Mouse (Mus musculus): ENCODE measurements around the gene Dnah2. TPM values are rescaled to one million over a fixed set of nuclear protein-coding genes. Genes with fewer than 3 reads are reported as not detected.

The Dnah2 gene
- polyA plus RNA-seq, 1 experiment = 0.14 TPM

DNA sequence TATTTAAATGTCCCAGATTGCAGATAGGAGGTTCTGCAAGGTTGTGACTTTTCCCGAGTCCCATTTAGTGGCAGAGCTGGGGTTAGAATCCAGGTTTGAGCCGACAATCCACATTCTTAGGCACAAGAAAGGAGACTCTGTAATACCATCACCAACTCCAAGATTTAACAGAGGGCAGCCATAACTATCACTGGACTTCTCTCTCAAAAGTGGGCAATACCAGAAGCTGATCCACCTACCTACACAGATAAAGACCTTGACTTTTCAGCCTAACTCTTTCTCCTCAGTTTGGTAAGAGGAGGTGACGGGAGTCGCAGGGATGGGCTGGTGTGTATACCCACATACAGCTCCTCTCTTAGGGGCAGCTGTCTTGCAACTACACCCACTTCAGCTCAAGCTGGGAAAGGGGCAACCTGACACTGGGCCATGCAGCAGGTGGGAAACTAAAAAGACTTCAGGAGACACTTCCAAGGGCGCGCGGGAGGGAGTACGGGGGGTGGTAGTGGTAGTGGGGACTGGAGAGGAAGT lies 131.9 kb downstream of the Dnah2 start:
- peaks cover 23% of the 10 kb centered on the region for H3K36me3 ChIP-seq (ENCODE audit: control insufficient read depth, insufficient read depth)
- peak overlapping the region; percentile 20 for H3ac ChIP-seq (ENCODE audit: control insufficient read depth, insufficient read length, low read depth)
- peak overlapping the region; percentile 78 for H3K4me3 ChIP-seq (ENCODE audit: insufficient read depth, poor library complexity, severe bottlenecking)
- H3K79me2 ChIP-seq (ENCODE audit: control insufficient read depth, insufficient read depth) = peaks cover 46% of the 10 kb centered on the region
- no peak for TF ChIP-seq CEBPB (IDR thresholded peaks at IDR 0.05; ENCODE audit: low read depth)
- H3K27me3 ChIP-seq (ENCODE audit: control insufficient read depth, insufficient read depth, insufficient read length) = peaks cover 3% of the 10 kb centered on the region
- peaks cover 21% of the 10 kb centered on the region for H3K79me3 ChIP-seq (ENCODE audit: low read depth)

DNA sequence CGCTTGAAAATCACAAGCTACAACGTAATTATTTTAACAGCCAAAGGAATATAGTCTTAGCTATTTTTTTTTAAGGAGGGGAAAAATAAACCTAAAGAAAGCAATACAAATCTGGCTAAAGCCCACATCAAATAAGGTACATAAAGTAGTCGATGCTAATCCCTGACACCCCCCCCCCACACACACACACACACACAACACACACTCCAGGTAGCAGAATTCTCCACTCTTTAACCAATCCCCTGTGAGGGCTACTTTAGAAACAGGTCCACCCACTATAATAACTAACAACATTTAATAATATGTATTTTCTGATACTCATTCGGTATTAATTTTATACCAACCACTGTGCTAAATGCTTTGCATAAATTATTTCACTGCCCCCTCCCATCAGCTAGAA lies 132.4 kb downstream of the Dnah2 start:
- TF ChIP-seq MYOG (IDR thresholded peaks at IDR 0.05; ENCODE audit: control insufficient read depth, extremely low read depth, insufficient read length) = no peak
- TF ChIP-seq MYOD1 (IDR thresholded peaks at IDR 0.05; ENCODE audit: control insufficient read depth, insufficient read length, low read depth) = no peak
- no peak for TF ChIP-seq CEBPB (IDR thresholded peaks at IDR 0.05; ENCODE audit: low read depth)
- TF ChIP-seq FOSL1 (IDR thresholded peaks at IDR 0.05; ENCODE audit: insufficient read depth, low read length, poor library complexity, severe bottlenecking) = no peak
- TF ChIP-seq CTCF (IDR thresholded peaks at IDR 0.05; ENCODE audit: control insufficient read depth, insufficient read depth, insufficient read length) = no peak
- H3K4me3 ChIP-seq (ENCODE audit: insufficient read depth, poor library complexity, severe bottlenecking) = peak overlapping the region; percentile 78
- peaks cover 50% of the 10 kb centered on the region for H3K79me2 ChIP-seq (ENCODE audit: control insufficient read depth, insufficient read depth)
- peaks cover 26% of the 10 kb centered on the region for H3K36me3 ChIP-seq (ENCODE audit: control insufficient read depth, insufficient read depth)
- H3ac ChIP-seq (ENCODE audit: control insufficient read depth, insufficient read length, low read depth) = no peak overlapping the region
- H3K27me3 ChIP-seq (ENCODE audit: control insufficient read depth, insufficient read depth, insufficient read length) = peaks cover 3% of the 10 kb centered on the region
- peaks cover 21% of the 10 kb centered on the region for H3K79me3 ChIP-seq (ENCODE audit: low read depth)

DNA sequence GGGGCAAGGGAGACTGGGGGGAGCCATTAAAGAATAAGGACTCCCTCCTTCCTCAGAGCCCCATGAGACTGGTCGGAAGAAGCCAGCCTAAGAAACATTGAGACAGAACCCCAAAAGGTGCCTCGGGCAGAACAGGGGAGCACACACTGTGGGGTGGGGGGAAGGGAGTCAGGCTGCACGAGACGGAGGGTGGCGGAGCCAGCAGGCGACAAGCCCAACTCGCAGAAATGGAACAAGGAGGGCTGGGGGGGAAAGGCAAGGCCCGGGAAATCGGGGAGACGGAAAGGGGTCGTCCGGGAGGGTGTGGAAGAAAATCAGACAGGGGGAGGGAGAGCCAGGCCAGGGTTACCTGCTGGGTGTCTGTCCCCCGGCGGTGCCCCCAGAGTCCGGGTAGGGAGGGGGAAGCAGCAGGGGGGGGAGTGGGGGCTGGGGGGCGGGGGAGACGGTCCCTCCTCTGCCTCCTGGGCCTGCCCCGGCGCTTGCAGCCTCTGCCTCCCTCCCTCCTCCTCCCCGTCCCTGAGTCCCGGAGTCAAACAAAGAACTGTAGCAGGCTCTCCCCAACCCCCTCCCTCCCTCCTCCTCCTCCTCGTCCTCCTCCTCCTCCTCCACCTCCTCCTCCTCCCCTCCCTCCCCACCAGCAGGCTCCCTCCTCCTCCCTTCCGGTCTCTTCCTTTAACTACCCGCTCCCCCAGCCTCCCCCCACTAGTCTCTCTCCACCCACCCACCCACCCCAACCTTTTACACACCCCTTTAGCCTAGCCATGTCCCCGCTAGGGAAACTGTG lies 133.1 kb downstream of the Dnah2 start:
- peak overlapping the region; percentile 90 for H3ac ChIP-seq (ENCODE audit: control insufficient read depth, insufficient read length, low read depth)
- H3K36me3 ChIP-seq (ENCODE audit: control insufficient read depth, insufficient read depth) = peaks cover 26% of the 10 kb centered on the region
- H3K4me3 ChIP-seq (ENCODE audit: insufficient read depth, poor library complexity, severe bottlenecking) = peak overlapping the region; percentile 78
- TF ChIP-seq USF1 (IDR thresholded peaks at IDR 0.05; ENCODE audit: low read depth) (no peak), CEBPB (IDR thresholded peaks at IDR 0.05; ENCODE audit: low read depth) (no peak), MAX (IDR thresholded peaks at IDR 0.05) (no peak), MYOG (IDR thresholded peaks at IDR 0.05; ENCODE audit: control insufficient read depth, extremely low read depth, insufficient read length) (no peak), FOSL1 (IDR thresholded peaks at IDR 0.05; ENCODE audit: insufficient read depth, low read length, poor library complexity, severe bottlenecking) (no peak), CTCF (IDR thresholded peaks at IDR 0.05; ENCODE audit: control insufficient read depth, insufficient read depth, insufficient read length) (no peak), MYOD1 (IDR thresholded peaks at IDR 0.05; ENCODE audit: control insufficient read depth, insufficient read length, low read depth) (no peak)
- peaks cover 23% of the 10 kb centered on the region for H3K79me3 ChIP-seq (ENCODE audit: low read depth)
- H3K79me2 ChIP-seq (ENCODE audit: control insufficient read depth, insufficient read depth) = peaks cover 56% of the 10 kb centered on the region
- H3K27me3 ChIP-seq (ENCODE audit: control insufficient read depth, insufficient read depth, insufficient read length) = no peaks in the 10 kb centered on the region

GRCm38 (mm10) chr11:69415327-69415667 lies 133.6 kb downstream of the Dnah2 start:
- Histone ChIP-seq H3K36me3 (ENCODE audit: control insufficient read depth, insufficient read depth) (peaks cover 26% of the 10 kb centered on the region), H3K4me3 (ENCODE audit: insufficient read depth, poor library complexity, severe bottlenecking) (peak overlapping the region; percentile 78), H3ac (ENCODE audit: control insufficient read depth, insufficient read length, low read depth) (peak overlapping the region; percentile 90), H3K79me2 (ENCODE audit: control insufficient read depth, insufficient read depth) (peaks cover 62% of the 10 kb centered on the region), H3K79me3 (ENCODE audit: low read depth) (peaks cover 25% of the 10 kb centered on the region), H3K27me3 (ENCODE audit: control insufficient read depth, insufficient read depth, insufficient read length) (no peaks in the 10 kb centered on the region)
- TF ChIP-seq MYOG (IDR thresholded peaks at IDR 0.05; ENCODE audit: control insufficient read depth, extremely low read depth, insufficient read length) (no peak), CEBPB (IDR thresholded peaks at IDR 0.05; ENCODE audit: low read depth) (no peak), FOSL1 (IDR thresholded peaks at IDR 0.05; ENCODE audit: insufficient read depth, low read length, poor library complexity, severe bottlenecking) (no peak), USF1 (IDR thresholded peaks at IDR 0.05; ENCODE audit: low read depth) (no peak), MYOD1 (IDR thresholded peaks at IDR 0.05; ENCODE audit: control insufficient read depth, insufficient read length, low read depth) (no peak), MAX (IDR thresholded peaks at IDR 0.05) (no peak), CTCF (IDR thresholded peaks at IDR 0.05; ENCODE audit: control insufficient read depth, insufficient read depth, insufficient read length) (no peak)

DNA sequence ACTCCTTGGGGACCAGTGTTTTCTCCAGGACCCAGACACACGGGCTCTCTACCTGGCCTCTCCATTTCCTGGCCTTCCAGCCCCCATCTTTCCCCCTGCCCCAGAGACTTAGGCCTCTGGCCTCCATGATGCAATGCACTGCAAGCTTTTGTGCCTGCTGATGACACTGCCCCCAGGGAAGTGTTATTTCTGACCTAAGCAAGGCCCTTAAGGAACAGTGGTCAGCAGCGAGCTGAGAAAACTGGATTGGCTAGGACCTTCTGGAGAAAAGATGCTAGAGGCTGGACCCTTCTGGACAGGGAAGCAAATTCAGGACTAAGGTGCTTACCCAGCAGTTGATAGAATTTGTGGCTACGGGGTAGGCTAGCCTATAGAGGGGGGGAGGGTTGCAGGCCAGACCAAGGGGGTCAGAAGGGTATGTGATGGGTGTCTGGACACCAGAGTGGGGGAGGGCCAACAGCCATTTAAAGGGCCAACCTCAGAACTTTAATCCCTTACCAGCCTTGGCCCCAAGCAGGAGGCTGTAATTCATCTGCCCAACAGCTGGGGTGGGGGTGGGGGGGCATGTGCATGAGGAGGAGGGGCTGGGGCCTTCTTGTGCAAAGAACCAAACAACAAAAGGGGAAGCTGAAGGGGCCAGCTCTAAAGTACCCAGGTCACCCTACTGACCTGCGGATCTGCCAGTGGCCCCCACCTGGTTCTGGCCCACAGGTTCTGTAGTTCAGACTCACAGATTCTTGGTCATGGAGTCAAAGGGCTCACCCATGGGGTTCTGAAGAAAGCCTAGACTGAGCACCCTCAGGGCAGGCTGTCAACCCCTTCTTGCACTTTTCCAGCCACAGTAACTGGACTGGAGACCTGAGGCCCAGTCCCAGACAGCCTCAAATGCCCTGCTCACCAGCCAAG lies 134.2 kb downstream of the Dnah2 start:
- Histone ChIP-seq H3K79me3 (ENCODE audit: low read depth) (peaks cover 30% of the 10 kb centered on the region), H3K36me3 (ENCODE audit: control insufficient read depth, insufficient read depth) (peaks cover 26% of the 10 kb centered on the region), H3K79me2 (ENCODE audit: control insufficient read depth, insufficient read depth) (peaks cover 68% of the 10 kb centered on the region), H3K4me3 (ENCODE audit: insufficient read depth, poor library complexity, severe bottlenecking) (peak overlapping the region; percentile 78), H3K27me3 (ENCODE audit: control insufficient read depth, insufficient read depth, insufficient read length) (no peaks in the 10 kb centered on the region), H3ac (ENCODE audit: control insufficient read depth, insufficient read length, low read depth) (peak overlapping the region; percentile 90)
- peak; percentile 61 for TF ChIP-seq CEBPB (IDR thresholded peaks at IDR 0.05; ENCODE audit: low read depth)
- no peak for TF ChIP-seq USF1 (IDR thresholded peaks at IDR 0.05; ENCODE audit: low read depth)

Data from C2C12 (cell line).